Mouse (Mus musculus): ENCODE measurements at regions not wholly inside any gene's neighbourhood (a gene's known extent, or its start where the extent isn't known, plus 50 kb on each side); places are given as distances from the start of the nearest gene placed in this dataset.

GRCm38 (mm10) chr7:129832830-129833229 is 241.2 kb downstream of the Wdr11 start:
- H3K27ac ChIP-seq (ENCODE audit: insufficient read depth, low read length), result no peak overlapping the region

GRCm38 (mm10) chr7:129842303-129843122 is 250.8 kb downstream of the Wdr11 start:
- WGBS, result 75% methylated on average over 10 of the region's 10 CpGs
- no peak for TF ChIP-seq CTCF (IDR thresholded peaks at IDR 0.05; ENCODE audit: borderline replicate concordance, insufficient read depth, low read depth, low read length)
- TF ChIP-seq POLR2A (IDR thresholded peaks at IDR 0.05; ENCODE audit: borderline replicate concordance, insufficient read depth, low read length), result no peak
- Histone ChIP-seq H3K4me3 (replicated peaks; ENCODE audit: insufficient read depth, low read depth, low read length) (no peak overlapping the region), H3K27me3 (ENCODE audit: control insufficient read depth, insufficient read depth, low read length) (no peaks in the 10 kb centered on the region), H3K4me1 (ENCODE audit: control insufficient read depth, insufficient read depth, low read length) (no peaks in the 10 kb centered on the region; the same call in 1 of the 2 replicates), H3K27ac (ENCODE audit: insufficient read depth, low read length) (no peak overlapping the region)
- DNase-seq, result peak in 1 of 2 experiments; percentile 4

More at GRCm38 (mm10) chr7:129832830-129833229, 241.2 kb downstream of the Wdr11 start:
- DNase-seq, result no peak
- Histone ChIP-seq H3K4me1 (ENCODE audit: control insufficient read depth, insufficient read depth, low read length) (no peaks in the 10 kb centered on the region), H3K4me3 (replicated peaks; ENCODE audit: insufficient read depth, low read depth, low read length) (no peak overlapping the region), H3K27me3 (ENCODE audit: control insufficient read depth, insufficient read depth, low read length) (no peaks in the 10 kb centered on the region)
- 61% methylated on average over 8 of the region's 8 CpGs for WGBS
- TF ChIP-seq POLR2A (IDR thresholded peaks at IDR 0.05; ENCODE audit: borderline replicate concordance, insufficient read depth, low read length), result no peak
- no peak for TF ChIP-seq CTCF (IDR thresholded peaks at IDR 0.05; ENCODE audit: borderline replicate concordance, insufficient read depth, low read depth, low read length)

- no peak for TF ChIP-seq POLR2A (IDR thresholded peaks at IDR 0.05; ENCODE audit: borderline replicate concordance, insufficient read depth, low read length)
- no peak for TF ChIP-seq CTCF (IDR thresholded peaks at IDR 0.05; ENCODE audit: borderline replicate concordance, insufficient read depth, low read depth, low read length)
- Histone ChIP-seq H3K27ac (ENCODE audit: insufficient read depth, low read length) (no peak overlapping the region), H3K4me3 (replicated peaks; ENCODE audit: insufficient read depth, low read depth, low read length) (no peak overlapping the region), H3K27me3 (ENCODE audit: control insufficient read depth, insufficient read depth, low read length) (no peaks in the 10 kb centered on the region), H3K4me1 (ENCODE audit: control insufficient read depth, insufficient read depth, low read length) (no peaks in the 10 kb centered on the region; the same call in 1 of the 2 replicates)
- 24% methylated on average over 5 of the region's 5 CpGs for WGBS
- peak in 1 of 2 experiments; percentile 2 for DNase-seq
These were observed 255.5 kb downstream of the Wdr11 start for GRCm38 (mm10) chr7:129847136-129847535.

- Histone ChIP-seq H3K27ac (ENCODE audit: insufficient read depth, low read length) (no peak overlapping the region), H3K4me3 (replicated peaks; ENCODE audit: insufficient read depth, low read depth, low read length) (no peak overlapping the region), H3K27me3 (ENCODE audit: control insufficient read depth, insufficient read depth, low read length) (no peaks in the 10 kb centered on the region), H3K4me1 (ENCODE audit: control insufficient read depth, insufficient read depth, low read length) (no peaks in the 10 kb centered on the region)
- TF ChIP-seq POLR2A (IDR thresholded peaks at IDR 0.05; ENCODE audit: borderline replicate concordance, insufficient read depth, low read length), result no peak
- TF ChIP-seq CTCF (IDR thresholded peaks at IDR 0.05; ENCODE audit: borderline replicate concordance, insufficient read depth, low read depth, low read length), result no peak
- WGBS, result 36% methylated on average over 7 of the region's 7 CpGs
- DNase-seq, result no peak
These were observed 261.9 kb downstream of the Wdr11 start for GRCm38 (mm10) chr7:129853596-129853995.

- Histone ChIP-seq H3K27me3 (ENCODE audit: control insufficient read depth, insufficient read depth, low read length) (no peaks in the 10 kb centered on the region), H3K4me3 (replicated peaks; ENCODE audit: insufficient read depth, low read depth, low read length) (no peak overlapping the region), H3K4me1 (ENCODE audit: control insufficient read depth, insufficient read depth, low read length) (no peaks in the 10 kb centered on the region), H3K27ac (ENCODE audit: insufficient read depth, low read length) (no peak overlapping the region)
- no peak for DNase-seq
- 88% methylated on average over 2 of the region's 2 CpGs for WGBS
- TF ChIP-seq CTCF (IDR thresholded peaks at IDR 0.05; ENCODE audit: borderline replicate concordance, insufficient read depth, low read depth, low read length), result no peak
- no peak for TF ChIP-seq POLR2A (IDR thresholded peaks at IDR 0.05; ENCODE audit: borderline replicate concordance, insufficient read depth, low read length)
These were observed 263.3 kb downstream of the Wdr11 start for GRCm38 (mm10) chr7:129854942-129855341.

- H3K27me3 ChIP-seq (ENCODE audit: control insufficient read depth, insufficient read depth, low read length), result no peaks in the 10 kb centered on the region
These were observed 271.3 kb downstream of the Wdr11 start for GRCm38 (mm10) chr7:129862966-129863365.

GRCm38 (mm10) chr7:129865536-129865935 is 273.9 kb downstream of the Wdr11 start:
- WGBS, result 56% methylated on average over 3 of the region's 3 CpGs
- no peaks in the 10 kb centered on the region for H3K27me3 ChIP-seq (ENCODE audit: control insufficient read depth, insufficient read depth, low read length)
- H3K4me1 ChIP-seq (ENCODE audit: control insufficient read depth, insufficient read depth, low read length), result no peaks in the 10 kb centered on the region
- no peak for TF ChIP-seq POLR2A (IDR thresholded peaks at IDR 0.05; ENCODE audit: borderline replicate concordance, insufficient read depth, low read length)
- TF ChIP-seq CTCF (IDR thresholded peaks at IDR 0.05; ENCODE audit: borderline replicate concordance, insufficient read depth, low read depth, low read length), result no peak
- no peak overlapping the region for H3K4me3 ChIP-seq (replicated peaks; ENCODE audit: insufficient read depth, low read depth, low read length)
- no peak for DNase-seq
- no peak overlapping the region for H3K27ac ChIP-seq (ENCODE audit: insufficient read depth, low read length)

More at GRCm38 (mm10) chr7:129862966-129863365, 271.3 kb downstream of the Wdr11 start:
- WGBS, result 15% methylated on average over 1 of the region's 1 CpGs
- H3K4me3 ChIP-seq (replicated peaks; ENCODE audit: insufficient read depth, low read depth, low read length), result no peak overlapping the region
- no peak for TF ChIP-seq CTCF (IDR thresholded peaks at IDR 0.05; ENCODE audit: borderline replicate concordance, insufficient read depth, low read depth, low read length)
- TF ChIP-seq POLR2A (IDR thresholded peaks at IDR 0.05; ENCODE audit: borderline replicate concordance, insufficient read depth, low read length), result no peak
- no peak for DNase-seq
- no peak overlapping the region for H3K27ac ChIP-seq (ENCODE audit: insufficient read depth, low read length)
- no peaks in the 10 kb centered on the region for H3K4me1 ChIP-seq (ENCODE audit: control insufficient read depth, insufficient read depth, low read length)
